Mouse (Mus musculus): Measurements from ENCODE around the gene Isca2.
A peak's percentile ranks its signal among the peaks of the same experiment; 100 is the strongest.

- TF ChIP-seq CTCF (IDR thresholded peaks at IDR 0.05; ENCODE audit: borderline replicate concordance, extremely low read depth, insufficient read depth, insufficient read length) (peak; percentile 92), POLR2A (IDR thresholded peaks at IDR 0.05; ENCODE audit: borderline replicate concordance, extremely low read depth, insufficient read depth, insufficient read length, poor library complexity, severe bottlenecking) (no peak)
Measured at GRCm38 (mm10) chr12:84784604-84785381, 11.7 kb downstream of the Isca2 start.
